Mouse (Mus musculus) T-cell, adult 2 months (primary cell): ENCODE measurements around the gene Sept1.
A peak's percentile ranks its signal among the peaks of the same experiment; 100 is the strongest.
"Not testable (repeated sequence)": the region's sequence is repeated elsewhere in the genome, so short reads cannot be mapped to it uniquely, and the experiment has no call there.

Experiments used
- DNase-seq: peaks from one replicate; pipeline ENCODE4 v3.0.0; 2022; ENCODE audit warnings: low spot score

Sept1 gene

GRCm38 (mm10) chr7:127253821-127254769, 21.2 kb upstream of the Sept1 start:
- DNase-seq: peak; percentile 95

- no peak for DNase-seq
These were observed 20.4 kb upstream of the Sept1 start for GRCm38 (mm10) chr7:127253341-127253740.

- DNase-seq: peak; percentile 42
These were observed 19.5 kb upstream of the Sept1 start for GRCm38 (mm10) chr7:127252414-127252813.

GRCm38 (mm10) chr7:127250511-127250910, 17.6 kb upstream of the Sept1 start:
- DNase-seq: not testable (repeated sequence)

- no peak for DNase-seq
These were observed 12.0 kb upstream of the Sept1 start for GRCm38 (mm10) chr7:127244658-127245510.

- peak; percentile 85 for DNase-seq
These were observed 11.1 kb upstream of the Sept1 start, which contains the start of gene Zfp771 for GRCm38 (mm10) chr7:127243870-127244657. Zfp771 (plus strand) TSS chr7:127244274.

- no peak for DNase-seq
These were observed 10.5 kb upstream of the Sept1 start for GRCm38 (mm10) chr7:127243361-127243867.

GRCm38 (mm10) chr7:127234777-127235176, 1.8 kb upstream of the Sept1 start:
- no peak for DNase-seq

- no peak for DNase-seq
These were observed 835 bp upstream of the Sept1 start for GRCm38 (mm10) chr7:127233765-127234164.

GRCm38 (mm10) chr7:127233368-127233749, 429 bp upstream of the Sept1 start:
- DNase-seq: no peak

GRCm38 (mm10) chr7:127231826-127232621, 906 bp downstream of the Sept1 start:
- no peak for DNase-seq

GRCm38 (mm10) chr7:127231376-127231775, 1.6 kb downstream of the Sept1 start:
- DNase-seq: no peak

GRCm38 (mm10) chr7:127228615-127229303, 4.2 kb downstream of the Sept1 start:
- peak; percentile 85 for DNase-seq

GRCm38 (mm10) chr7:127225147-127225995, 7.6 kb downstream of the Sept1 start:
- no peak for DNase-seq

GRCm38 (mm10) chr7:127224616-127225015, 8.3 kb downstream of the Sept1 start:
- no peak for DNase-seq

- no peak for DNase-seq
These were observed 9.1 kb downstream of the Sept1 start for GRCm38 (mm10) chr7:127223515-127224478.

- DNase-seq: no peak
These were observed 9.8 kb downstream of the Sept1 start for GRCm38 (mm10) chr7:127223106-127223505.

GRCm38 (mm10) chr7:127220440-127220839, 12.5 kb downstream of the Sept1 start:
- peak; percentile 68 for DNase-seq
